Mouse (Mus musculus): Measurements from ENCODE around the gene Col8a2. TPM values are rescaled to one million over a fixed set of nuclear protein-coding genes. Genes with fewer than 3 reads are reported as not detected.

Col8a2 gene
- 5.9 and 6.8 TPM in 2 replicates for polyA plus RNA-seq (2016; fragmentation: Nextera tagmentation; extraction: Ambion mirVana)

DNA sequence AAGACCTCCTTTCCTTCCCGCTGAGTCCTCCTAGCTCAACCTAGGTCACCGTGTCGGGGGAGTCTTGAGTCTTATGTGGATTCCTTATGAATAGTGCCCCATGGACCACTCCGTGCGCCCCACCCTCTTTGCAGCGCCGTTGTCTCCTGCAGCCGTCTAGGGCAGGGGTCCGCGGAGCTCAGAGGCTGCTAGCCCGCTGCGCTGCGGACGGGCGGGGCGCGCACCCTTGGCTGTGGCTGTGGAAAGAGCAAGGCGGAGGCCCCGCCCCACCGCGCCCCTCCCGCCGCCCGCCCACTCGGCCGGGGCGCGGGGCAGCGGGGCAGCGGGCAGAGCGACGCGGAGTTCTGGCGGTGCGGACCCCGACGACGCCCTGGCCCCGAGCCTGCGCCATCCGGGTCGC, at the start of gene Col8a2:
Col8a2 (plus strand) TSS at position 302 of the 400 bp plus-strand sequence.
- H3K36me3 ChIP-seq (replicated peaks): no peaks in the 10 kb centered on the region
- peaks cover 90% of the 10 kb centered on the region for H3K27me3 ChIP-seq (ENCODE audit: poor library complexity, severe bottlenecking)
- H3K4me1 ChIP-seq: peaks cover 44% of the 10 kb centered on the region
- peak within 1 kb of the TSS; percentile 46 for H3K4me3 ChIP-seq
- peaks cover 6% of the 10 kb centered on the region; the same call in 1 of the 2 replicates for H3K9me3 ChIP-seq
- 2% methylated on average over 42 of the region's 42 CpGs for WGBS
- DNase-seq (ENCODE audit: extremely low spot score, low spot score): no peak
- H3K27ac ChIP-seq: peak within 1 kb of the TSS; percentile 71

DNA sequence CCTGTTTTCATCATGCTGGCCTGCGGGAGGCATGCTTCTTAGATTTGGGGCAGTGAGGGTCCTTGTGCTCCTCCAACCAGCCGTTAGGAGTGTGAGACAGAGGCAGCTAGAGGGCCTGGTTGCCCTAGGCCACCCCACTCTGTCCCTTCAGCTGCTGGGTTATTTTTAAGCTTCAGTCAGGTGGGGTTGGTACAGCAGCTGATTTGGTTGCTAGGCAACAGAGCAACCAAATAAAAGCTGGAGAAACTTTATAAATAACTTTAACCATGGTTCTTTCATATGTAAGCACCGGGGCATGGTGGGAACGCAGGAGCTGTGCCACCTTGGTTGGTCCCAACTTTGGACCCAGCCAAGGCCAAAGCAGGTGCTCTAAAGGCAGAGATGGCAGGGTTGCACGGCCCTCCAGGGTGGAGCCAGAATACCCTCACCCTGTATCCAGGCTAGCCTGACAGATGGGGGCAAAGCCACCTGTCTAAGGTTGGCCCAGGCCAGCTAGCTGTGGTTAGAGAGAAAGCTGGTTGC, 48.8 kb upstream of the Col8a2 start:
- Histone ChIP-seq H3K4me1 (peaks cover 18% of the 10 kb centered on the region), H3K4me3 (no peak overlapping the region), H3K9me3 (no peaks in the 10 kb centered on the region), H3K27ac (no peak overlapping the region), H3K27me3 (ENCODE audit: poor library complexity, severe bottlenecking) (peaks cover 9% of the 10 kb centered on the region), H3K36me3 (replicated peaks) (peaks cover 100% of the 10 kb centered on the region)
- DNase-seq (ENCODE audit: extremely low spot score, low spot score): no peak
- WGBS: 75% methylated on average over 5 of the region's 5 CpGs

DNA sequence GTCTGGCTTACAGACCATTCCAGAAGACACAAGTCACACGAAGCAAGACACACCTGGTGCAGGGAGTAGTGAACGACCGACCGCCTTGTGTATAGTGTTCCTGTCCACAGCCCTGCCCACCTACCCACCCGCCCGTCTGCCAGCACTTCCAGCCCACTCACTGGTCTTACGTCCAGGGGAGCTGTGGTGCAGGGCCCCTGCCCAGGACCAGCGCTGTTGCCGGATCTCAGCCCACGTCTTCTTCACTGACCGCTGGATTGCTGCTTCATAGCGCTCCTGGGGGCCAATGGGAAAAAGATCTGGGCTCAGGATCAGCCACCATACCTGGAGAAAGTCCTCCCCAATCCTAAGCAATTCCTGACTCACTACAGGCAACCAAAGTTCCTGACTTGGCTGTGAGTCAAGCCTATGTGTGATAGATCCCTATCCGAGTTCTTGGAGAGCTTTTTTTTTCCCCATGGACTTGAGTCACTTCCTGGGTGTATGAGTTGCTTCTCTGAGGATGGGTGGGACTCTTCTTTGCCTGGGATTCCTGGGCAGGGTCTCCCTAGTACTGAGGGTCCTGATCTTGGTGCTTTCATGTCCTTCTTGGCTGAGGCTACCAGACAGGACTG, 46.6 kb upstream of the Col8a2 start:
- peaks cover 18% of the 10 kb centered on the region for H3K4me1 ChIP-seq
- H3K27me3 ChIP-seq (ENCODE audit: poor library complexity, severe bottlenecking): peaks cover 9% of the 10 kb centered on the region
- H3K9me3 ChIP-seq: no peaks in the 10 kb centered on the region
- H3K27ac ChIP-seq: no peak overlapping the region
- H3K36me3 ChIP-seq (replicated peaks): peaks cover 97% of the 10 kb centered on the region
- no peak overlapping the region for H3K4me3 ChIP-seq
- no peak for DNase-seq (ENCODE audit: extremely low spot score, low spot score)
- WGBS: 93% methylated on average over 13 of the region's 13 CpGs

DNA sequence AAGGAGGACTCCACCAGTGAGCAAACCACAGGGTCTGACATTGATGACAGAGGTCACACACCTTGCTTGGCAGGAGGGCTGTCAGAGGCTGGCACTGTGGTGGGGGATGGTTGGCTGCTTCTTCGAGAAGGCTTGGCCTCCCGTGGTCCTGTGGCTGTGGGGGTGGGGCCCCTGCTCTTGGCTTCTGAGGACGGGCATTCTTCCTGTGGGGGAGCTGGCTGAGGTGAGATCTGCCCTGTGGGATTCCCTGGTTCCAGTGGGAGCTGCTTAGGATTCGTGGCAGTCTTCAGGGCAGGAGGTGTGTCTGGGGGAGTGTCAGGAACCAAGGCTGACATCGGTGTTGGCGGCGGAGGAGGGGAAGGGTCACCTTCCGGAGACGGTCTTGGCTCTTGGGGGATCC, 44.6 kb upstream of the Col8a2 start:
- no peaks in the 10 kb centered on the region for H3K9me3 ChIP-seq
- WGBS: 71% methylated on average over 9 of the region's 9 CpGs
- H3K4me3 ChIP-seq: no peak overlapping the region
- no peak for DNase-seq (ENCODE audit: extremely low spot score, low spot score)
- H3K4me1 ChIP-seq: peaks cover 16% of the 10 kb centered on the region
- peaks cover 5% of the 10 kb centered on the region for H3K27me3 ChIP-seq (ENCODE audit: poor library complexity, severe bottlenecking)
- H3K36me3 ChIP-seq (replicated peaks): peaks cover 97% of the 10 kb centered on the region
- H3K27ac ChIP-seq: no peak overlapping the region

DNA sequence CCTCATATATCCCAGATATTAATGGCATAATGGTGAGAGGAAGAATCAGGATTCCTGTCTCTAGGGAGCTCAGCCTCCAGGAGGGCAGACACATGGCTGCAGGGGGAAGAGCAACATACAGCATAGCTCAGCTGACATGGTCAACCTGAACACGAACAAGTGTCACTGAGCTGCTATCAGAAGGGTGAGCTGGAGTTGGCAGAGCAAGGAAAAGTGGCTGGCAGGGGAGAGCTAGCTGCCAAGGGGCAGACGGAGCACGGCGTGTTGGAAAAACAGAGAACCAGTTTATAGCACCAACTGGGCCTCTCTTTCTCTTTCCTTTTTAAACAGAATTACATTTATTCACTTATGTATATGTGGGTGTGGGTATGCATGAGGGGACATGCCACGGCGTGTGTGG, 44.1 kb upstream of the Col8a2 start:
- H3K36me3 ChIP-seq (replicated peaks): peaks cover 97% of the 10 kb centered on the region
- no peak overlapping the region for H3K27ac ChIP-seq
- 97% methylated on average over 6 of the region's 6 CpGs for WGBS
- H3K4me3 ChIP-seq: no peak overlapping the region
- DNase-seq (ENCODE audit: extremely low spot score, low spot score): no peak
- 0 out of 2 replicates have a peak, but pooled peaks cover 4% of the 10 kb centered on the region for H3K27me3 ChIP-seq (ENCODE audit: poor library complexity, severe bottlenecking)
- H3K4me1 ChIP-seq: peaks cover 17% of the 10 kb centered on the region
- no peaks in the 10 kb centered on the region for H3K9me3 ChIP-seq

DNA sequence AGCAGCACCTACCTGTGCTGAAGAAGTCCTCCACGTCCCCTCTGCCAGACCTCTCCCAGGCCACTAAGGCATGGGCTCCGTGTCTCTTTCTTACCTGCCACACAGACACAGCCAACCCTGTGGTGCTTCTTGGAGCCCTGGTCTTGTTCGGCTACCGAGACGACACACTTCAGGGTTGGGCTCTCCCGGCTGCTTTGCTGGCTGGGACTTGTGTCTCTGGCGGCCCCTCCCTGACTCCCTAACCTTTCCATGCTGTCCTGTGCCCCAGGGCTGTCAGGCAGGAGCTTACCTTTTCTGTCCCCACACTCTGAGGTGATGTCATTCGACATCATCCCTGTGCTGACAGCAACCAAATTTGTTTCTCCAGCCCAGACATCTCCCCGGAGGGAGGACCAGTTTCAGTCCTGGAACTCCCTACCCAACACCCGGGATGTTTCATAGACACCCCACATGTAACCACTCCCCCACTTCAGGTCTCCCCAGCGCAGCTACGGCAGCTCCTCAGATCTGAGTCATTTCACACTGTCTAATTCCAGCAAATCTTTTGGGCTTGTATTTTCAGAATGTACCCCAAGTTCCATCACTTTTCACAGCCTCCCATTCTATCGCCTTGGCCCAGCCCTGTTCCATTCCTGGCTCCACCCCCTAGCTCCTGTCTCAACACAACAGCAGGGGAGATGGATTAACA, 40.2 kb upstream of the Col8a2 start:
- DNase-seq (ENCODE audit: extremely low spot score, low spot score): no peak
- Histone ChIP-seq H3K4me3 (no peak overlapping the region), H3K36me3 (replicated peaks) (peaks cover 84% of the 10 kb centered on the region), H3K27me3 (ENCODE audit: poor library complexity, severe bottlenecking) (no peaks in the 10 kb centered on the region), H3K4me1 (peaks cover 42% of the 10 kb centered on the region), H3K27ac (no peak overlapping the region), H3K9me3 (no peaks in the 10 kb centered on the region)
- 82% methylated on average over 13 of the region's 13 CpGs for WGBS

DNA sequence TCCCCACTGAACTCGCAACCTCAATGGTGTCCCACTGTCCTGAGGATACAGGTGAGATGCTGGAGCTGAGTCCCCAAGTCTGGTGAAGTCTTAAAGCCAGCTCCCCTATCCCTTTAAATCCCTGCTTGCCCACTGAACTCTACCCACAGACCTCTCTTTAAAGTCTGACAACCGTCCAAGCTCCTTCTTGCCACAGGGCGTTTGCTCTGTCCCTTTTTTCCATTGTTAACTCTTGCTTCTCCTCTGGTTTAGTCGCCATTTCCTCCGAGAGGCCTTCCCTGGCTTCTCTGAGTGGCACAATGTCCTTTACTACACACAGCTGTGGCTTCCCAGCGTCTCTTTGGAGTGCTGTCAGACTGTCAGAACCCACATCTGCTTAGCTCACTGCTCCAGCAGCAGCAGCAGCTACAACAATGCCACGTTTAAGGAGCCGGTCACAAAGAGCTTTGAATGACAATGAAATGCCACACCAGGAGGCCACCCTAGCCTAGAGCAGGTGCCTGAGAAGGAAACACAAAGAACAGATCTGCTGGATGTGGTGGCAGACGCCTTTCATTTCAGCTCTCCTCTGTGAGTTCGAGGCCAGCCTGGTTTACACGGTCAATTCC, 38.2 kb upstream of the Col8a2 start:
- Histone ChIP-seq H3K9me3 (no peaks in the 10 kb centered on the region), H3K36me3 (replicated peaks) (peaks cover 81% of the 10 kb centered on the region), H3K27ac (peak overlapping the region; percentile 68), H3K4me3 (no peak overlapping the region; the same call in 1 of the 2 replicates), H3K27me3 (ENCODE audit: poor library complexity, severe bottlenecking) (no peaks in the 10 kb centered on the region), H3K4me1 (peaks cover 63% of the 10 kb centered on the region)
- DNase-seq (ENCODE audit: extremely low spot score, low spot score): no peak
- WGBS: 15% methylated on average over 11 of the region's 11 CpGs

DNA sequence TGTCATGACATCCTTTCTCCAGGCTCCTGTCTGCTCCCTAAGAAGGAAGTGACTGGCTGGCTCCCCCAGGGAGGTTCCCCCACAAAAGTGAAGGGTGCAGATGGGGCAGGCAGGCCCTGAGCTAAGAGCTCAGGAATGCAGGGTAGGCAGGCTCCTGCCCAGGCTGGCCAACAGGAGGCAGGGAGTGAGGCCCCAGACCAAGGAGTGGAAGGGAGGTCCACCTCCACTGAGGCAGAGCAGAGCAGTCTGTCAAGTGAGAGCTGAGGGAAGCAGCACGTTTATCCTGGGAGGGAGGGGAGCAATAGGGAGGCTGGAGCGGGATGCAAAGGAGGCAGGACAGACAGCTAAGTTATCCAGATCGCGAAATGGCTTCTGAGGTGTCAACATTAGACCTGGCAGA, 35.9 kb upstream of the Col8a2 start:
- peaks cover 82% of the 10 kb centered on the region for H3K4me1 ChIP-seq
- H3K9me3 ChIP-seq: no peaks in the 10 kb centered on the region
- peak overlapping the region; percentile 14; the same call in 1 of the 2 replicates for H3K4me3 ChIP-seq
- DNase-seq (ENCODE audit: extremely low spot score, low spot score): no peak
- H3K27me3 ChIP-seq (ENCODE audit: poor library complexity, severe bottlenecking): no peaks in the 10 kb centered on the region
- 0 out of 2 replicates have a peak overlapping the region, but pooled peaks have one; percentile 51 for H3K27ac ChIP-seq
- 58% methylated on average over 4 of the region's 4 CpGs for WGBS
- peaks cover 65% of the 10 kb centered on the region for H3K36me3 ChIP-seq (replicated peaks)

DNA sequence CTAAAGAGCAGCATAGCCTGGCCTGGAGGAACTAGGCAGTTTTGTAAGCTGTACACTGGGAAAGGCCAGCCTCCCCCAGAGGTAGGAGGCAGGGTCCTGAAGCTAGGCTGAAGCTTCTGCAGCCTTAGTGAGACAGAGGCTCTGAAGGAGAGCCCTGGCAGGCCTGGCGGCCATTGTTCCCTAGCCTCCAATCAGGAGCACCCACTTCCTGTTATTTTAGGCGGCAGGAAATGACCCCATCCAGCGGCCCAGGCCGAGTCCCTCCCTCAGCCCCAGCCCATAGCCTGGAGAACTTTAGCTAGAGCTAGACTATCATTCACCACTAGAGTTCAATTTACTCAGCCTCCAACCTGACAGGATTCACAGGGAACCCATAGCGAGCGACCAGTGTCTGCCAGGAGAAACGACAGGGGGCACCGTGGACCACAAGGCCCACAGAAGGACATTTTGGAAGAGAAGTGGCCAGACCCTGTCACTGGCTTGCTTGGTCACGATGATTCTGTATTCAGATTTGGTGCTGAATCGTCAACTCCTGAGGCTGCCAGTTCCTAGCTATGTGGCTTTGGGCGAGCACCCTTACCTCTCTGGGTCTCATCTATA, 34.8 kb upstream of the Col8a2 start:
- H3K4me3 ChIP-seq: peak overlapping the region; percentile 18
- peak overlapping the region; percentile 75 for H3K27ac ChIP-seq
- H3K4me1 ChIP-seq: peaks cover 88% of the 10 kb centered on the region
- DNase-seq (ENCODE audit: extremely low spot score, low spot score): no peak
- no peaks in the 10 kb centered on the region for H3K27me3 ChIP-seq (ENCODE audit: poor library complexity, severe bottlenecking)
- 67% methylated on average over 11 of the region's 11 CpGs for WGBS
- H3K36me3 ChIP-seq (replicated peaks): peaks cover 54% of the 10 kb centered on the region
- H3K9me3 ChIP-seq: no peaks in the 10 kb centered on the region

DNA sequence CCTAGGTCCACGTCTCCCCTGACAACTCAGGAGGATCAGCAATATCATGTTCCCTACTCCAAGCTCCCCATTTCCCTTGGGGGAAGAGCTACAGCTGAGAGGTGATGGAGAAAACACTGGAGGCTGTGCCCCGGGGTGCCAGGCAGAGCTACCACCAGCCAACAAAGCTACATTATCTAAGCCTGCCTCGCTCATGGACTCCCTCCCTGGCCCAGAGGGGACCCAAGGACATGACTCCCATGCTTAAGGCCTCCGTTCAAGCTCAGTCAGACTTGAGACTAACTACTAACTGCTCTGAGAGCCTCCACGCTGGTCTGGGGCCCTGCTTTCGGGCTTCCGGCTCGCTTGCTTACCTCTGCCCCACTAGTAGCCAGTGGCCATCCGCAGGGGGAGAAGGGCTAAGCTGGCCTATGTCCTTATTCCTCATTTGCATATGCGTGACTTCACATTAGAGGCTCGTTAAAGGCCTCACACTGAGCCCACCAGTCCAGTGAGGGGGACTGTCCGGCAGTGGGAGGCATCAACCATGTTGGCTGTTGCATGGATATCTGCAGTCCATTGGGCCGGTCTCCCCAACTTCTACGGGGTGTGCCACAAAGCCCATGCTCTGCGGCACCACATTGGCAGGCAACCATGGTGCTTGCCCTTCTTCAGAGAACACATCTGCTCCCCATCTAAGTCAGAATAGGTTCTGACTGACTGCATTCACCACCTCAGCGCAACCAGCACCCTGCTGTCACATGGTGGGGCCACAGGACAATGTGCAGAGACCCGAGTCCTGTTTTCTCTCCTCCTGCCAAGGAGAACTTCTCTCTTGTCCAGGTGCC, 34.0 kb upstream of the Col8a2 start:
- 76% methylated on average over 17 of the region's 17 CpGs for WGBS
- H3K27me3 ChIP-seq (ENCODE audit: poor library complexity, severe bottlenecking): no peaks in the 10 kb centered on the region
- H3K9me3 ChIP-seq: no peaks in the 10 kb centered on the region
- no peak for DNase-seq (ENCODE audit: extremely low spot score, low spot score)
- peaks cover 45% of the 10 kb centered on the region for H3K36me3 ChIP-seq (replicated peaks)
- H3K4me3 ChIP-seq: peak overlapping the region; percentile 26
- peak overlapping the region; percentile 75 for H3K27ac ChIP-seq
- peaks cover 91% of the 10 kb centered on the region for H3K4me1 ChIP-seq

DNA sequence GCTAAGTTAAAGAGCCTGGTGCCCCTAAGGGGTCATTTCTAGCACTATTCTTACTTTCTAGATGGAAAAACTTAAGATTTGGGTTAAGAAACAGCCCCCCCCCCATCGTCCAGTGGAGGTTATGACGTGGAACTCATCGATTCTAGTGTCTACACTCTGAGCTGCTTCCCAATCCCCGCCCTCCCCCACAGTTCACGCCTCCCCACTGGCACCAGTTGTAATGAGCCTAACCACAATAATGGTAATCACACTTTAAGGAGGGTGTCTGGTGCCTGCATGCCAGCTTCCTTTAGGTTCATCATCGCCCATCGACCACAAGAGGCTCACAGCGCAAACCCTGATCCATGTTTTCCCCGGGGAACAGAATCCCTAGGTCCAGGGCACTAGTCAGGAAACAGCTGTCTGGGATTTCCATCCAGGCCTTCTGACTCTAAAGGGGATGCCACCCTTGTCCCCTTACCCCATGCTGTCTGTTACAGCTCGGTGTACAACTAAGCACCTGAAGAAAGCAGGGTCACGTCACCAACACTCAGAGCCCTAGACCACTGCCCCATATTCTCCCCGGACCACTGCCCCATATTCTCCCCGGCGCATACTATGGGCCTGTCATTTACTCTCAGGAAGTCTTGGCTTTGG, 32.8 kb upstream of the Col8a2 start:
- Histone ChIP-seq H3K4me1 (peaks cover 88% of the 10 kb centered on the region), H3K9me3 (no peaks in the 10 kb centered on the region), H3K4me3 (peak overlapping the region; percentile 78), H3K27ac (peak overlapping the region; percentile 100), H3K36me3 (replicated peaks) (peaks cover 35% of the 10 kb centered on the region), H3K27me3 (ENCODE audit: poor library complexity, severe bottlenecking) (peaks cover 3% of the 10 kb centered on the region; the same call in 1 of the 2 replicates)
- WGBS: 82% methylated on average over 14 of the region's 14 CpGs
- no peak for DNase-seq (ENCODE audit: extremely low spot score, low spot score)
